Mouse (Mus musculus) gonadal fat pad, adult 2 months (tissue): ENCODE measurements around the gene Slc16a13. TPM values are rescaled to one million over a fixed set of nuclear protein-coding genes. Genes with fewer than 3 reads are reported as not detected.
A peak's percentile ranks its signal among the peaks of the same experiment; 100 is the strongest.

Experiments
- DNase-seq: peaks from one replicate; pipeline ENCODE4 v3.0.0-alpha.2; 2012; ENCODE audit warnings: low read depth
- polyA plus RNA-seq: library from polyadenylated mRNA; depleted of rRNA; stranded (reverse); fragments of >200 nt; gene quantifications from 2 replicates; pipeline ENCODE4 v1.2.3, GENCODE M21; 2012; rRNA removed

The Slc16a13 gene
- 22.1 and 30.3 TPM in 2 replicates for polyA plus RNA-seq

DNA sequence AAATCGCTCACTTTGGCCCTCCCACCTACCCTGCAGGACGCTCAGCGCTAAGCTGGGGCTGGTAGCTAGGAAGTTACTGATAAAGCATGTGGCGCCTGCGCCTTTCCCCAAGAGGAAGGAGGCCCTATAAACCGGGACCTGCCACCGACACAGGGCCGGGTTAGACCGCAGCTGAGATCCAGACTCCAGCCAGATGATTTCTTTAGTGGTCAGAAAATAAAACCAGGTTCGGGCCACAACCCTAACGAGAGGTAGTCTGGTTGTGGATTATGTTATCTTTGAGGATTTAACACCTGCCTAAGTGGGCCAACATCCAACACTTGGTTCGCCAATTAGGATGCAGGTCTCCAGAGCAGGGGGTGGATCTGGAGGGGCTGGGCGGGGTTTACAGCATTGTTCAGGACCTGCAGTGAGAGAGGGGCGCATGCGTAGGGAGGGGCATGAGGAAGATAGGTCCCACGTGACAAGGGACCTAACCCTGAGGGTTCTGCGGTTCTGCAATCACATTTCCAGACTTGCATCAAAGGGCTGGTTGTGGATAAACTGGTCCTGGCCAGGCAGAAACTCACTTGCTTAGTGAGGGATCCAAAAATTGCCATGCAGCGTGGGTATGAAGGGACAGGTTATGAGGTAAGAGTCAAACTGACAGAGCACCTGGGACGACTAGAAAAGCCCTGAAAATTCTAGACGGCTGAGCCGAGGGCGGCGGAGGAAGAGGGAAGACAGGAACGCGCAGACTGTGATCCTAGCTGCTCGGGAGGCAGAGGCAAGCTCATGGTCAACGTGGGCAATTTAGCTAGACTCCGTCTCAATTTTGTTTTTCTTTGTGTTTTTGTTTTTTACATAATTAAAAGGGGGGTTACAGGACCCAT is at the start of gene Slc16a13:
Slc16a13 (minus strand) TSS at position 334 of the 872 bp plus-strand sequence.
- peak; percentile 99 for DNase-seq

DNA sequence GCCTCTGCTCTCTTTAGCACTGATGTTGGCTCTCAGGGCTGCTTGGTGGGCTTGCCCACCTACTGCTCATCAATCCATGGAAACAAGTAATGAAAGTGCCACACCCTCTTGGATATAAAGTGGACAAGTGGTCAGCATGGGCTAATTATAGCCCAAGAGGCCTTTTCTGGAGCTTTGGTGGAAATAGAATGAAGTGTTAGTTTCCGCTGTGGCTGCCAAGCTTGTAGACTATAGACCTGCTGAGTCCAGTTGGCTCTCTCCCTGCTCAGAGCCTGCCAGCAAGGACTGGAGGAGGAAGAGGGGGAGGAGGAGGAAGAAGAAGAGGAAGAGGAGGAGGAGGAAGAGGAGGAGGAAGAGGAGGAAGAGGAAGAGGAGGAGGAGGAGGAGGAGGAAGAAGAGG is 45.5 kb upstream of the Slc16a13 start:
- DNase-seq, result no peak

DNA sequence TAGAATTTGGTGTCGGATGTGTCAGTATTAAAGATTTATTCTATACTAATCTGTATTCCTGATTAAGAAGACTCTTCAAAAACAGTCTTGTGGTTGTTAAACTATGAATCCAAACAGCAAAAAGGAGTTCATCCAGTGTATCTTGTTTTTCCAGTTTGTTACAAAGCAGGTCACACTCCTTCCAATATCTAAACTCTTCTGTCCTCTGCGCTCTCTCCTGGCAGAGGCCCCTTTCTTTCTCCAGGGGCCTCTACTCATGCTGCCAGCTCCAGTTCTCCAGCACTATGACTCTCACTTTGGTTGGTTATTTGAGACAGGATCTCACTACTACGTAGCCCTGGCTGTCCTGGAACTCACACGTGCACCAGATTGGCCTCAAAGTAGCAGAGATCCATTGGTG is 45.0 kb upstream of the Slc16a13 start:
- no peak for DNase-seq

DNA sequence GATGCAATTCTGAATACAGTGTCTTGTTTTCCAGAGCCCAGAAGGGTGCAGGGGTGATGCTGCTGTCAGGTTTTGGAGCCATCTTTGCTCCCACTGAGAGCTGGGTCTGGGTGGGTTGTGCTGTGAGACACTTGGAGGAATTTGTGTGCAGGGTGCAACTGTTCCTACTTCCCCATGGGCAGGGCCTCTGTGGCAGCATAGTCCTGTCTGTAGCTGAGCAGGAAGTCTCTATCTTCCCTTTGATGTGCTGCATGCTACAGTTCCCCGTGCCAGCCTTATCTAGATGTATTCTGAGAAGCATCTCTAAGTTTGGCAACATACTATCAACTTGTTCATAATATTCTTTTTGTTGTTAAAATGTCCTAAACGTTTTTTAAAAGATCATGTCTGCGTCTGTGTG is 44.4 kb upstream of the Slc16a13 start:
- DNase-seq, result no peak

DNA sequence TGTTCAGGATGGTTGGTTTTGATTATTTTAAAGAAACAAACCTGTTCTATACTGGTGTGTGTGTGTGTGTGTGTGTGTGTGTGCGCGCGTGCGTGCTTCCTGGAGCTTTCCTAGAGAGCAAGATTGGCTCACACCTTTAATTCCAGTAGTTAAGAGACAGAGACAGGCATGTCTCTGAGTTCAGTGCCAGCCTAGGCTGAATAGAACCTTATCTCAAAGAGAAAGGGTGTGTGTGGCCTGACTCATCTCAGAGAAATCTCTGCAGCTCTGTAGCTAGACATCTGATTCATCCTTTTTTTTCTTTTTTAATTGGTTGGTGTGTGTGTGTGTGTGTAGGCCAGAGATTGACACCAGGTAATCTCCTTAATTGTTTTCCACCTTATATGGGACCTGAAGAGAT is 38.2 kb upstream of the Slc16a13 start:
- DNase-seq, result no peak

DNA sequence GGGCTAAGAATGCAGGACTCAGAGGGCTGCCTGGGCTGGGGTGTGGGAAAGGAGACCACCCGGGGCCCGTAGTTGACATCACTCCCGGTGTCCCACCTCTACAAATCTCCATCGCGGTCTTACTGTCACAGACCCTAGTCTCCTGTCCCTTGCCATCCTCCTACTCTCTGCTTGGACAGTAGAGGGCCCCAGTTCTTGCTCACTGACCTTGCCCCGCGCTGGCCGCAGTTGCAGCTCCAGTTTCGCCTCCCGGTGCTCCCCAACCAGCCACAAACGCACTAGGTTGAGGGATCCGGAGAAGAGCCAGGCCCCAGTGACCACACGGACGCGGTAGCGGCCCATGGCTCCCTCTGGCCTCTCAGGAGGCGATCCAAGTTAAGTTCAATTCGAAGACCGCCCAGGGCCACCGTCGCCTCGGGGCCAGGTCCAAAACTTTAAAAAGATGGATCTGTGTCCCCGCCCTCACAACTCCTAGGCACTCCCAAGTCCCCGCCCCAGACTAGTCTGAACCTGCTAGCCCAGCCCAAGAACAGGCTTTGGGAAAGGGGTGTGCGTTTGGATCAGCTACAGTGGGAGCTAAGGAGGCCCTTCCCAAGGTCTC is 34.2 kb upstream of the Slc16a13 start, which contains the start of gene Alox12:
Alox12 (minus strand) TSS at position 423 of the 601 bp plus-strand sequence.
- no peak for DNase-seq

DNA sequence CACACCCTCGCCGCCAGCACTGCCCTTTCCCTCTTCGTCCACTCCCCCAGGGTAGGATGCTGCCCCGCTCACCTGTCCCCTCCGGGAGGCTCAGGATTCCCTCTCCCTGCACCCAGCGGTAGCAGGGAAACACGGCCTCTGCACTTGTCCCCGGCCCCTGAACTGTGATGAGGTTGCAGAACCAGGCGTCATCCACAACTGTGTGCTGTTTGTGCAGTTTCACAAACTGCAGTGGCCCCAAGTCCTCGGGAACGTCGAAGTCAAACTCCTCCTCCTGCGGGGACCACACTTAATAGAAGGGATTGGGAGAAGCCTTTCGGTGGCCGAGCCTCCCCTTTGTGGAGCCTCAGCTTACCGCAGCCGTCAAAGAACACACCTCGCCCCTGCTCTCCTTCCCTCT is 33.5 kb upstream of the Slc16a13 start:
- no peak for DNase-seq

DNA sequence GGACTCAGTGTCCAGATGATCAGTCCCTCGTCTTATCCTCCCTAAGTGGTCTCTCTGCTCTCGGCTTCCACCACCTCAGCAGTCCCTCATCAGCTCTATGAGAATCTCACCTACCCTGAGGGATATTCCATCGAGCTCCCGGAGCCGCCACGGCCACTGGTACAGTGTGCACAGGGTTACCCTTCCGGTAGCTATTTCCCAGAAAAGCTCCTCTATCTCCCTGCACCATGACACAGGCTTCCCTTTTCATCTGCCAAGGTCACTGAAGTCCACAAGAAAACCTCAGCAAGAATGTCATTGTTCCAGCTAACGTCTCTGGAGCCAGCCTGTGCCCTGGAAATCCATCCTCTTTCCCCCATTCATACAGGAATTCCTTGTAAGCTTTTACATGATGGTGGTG is 31.0 kb upstream of the Slc16a13 start:
- no peak for DNase-seq

DNA sequence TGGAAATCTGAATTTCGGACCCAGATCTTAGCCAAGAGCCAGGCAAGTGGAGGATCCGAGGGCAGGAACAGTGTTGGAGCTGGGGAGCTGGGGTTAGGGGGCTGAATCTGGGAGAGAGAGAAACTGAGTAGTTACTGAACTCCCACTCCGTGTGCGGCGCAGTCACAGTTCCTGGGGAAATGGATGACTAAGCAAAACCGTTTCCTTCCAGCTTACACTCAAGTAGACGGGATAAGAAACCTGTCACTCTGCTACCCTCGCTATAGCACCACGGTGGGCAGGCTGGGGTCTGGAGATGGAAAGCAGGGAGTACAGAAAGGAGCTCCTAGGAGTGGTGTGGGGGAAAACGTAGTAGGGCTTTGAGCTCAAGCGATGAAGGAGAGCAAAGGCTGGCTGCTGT is 29.3 kb upstream of the Slc16a13 start:
- no peak for DNase-seq

DNA sequence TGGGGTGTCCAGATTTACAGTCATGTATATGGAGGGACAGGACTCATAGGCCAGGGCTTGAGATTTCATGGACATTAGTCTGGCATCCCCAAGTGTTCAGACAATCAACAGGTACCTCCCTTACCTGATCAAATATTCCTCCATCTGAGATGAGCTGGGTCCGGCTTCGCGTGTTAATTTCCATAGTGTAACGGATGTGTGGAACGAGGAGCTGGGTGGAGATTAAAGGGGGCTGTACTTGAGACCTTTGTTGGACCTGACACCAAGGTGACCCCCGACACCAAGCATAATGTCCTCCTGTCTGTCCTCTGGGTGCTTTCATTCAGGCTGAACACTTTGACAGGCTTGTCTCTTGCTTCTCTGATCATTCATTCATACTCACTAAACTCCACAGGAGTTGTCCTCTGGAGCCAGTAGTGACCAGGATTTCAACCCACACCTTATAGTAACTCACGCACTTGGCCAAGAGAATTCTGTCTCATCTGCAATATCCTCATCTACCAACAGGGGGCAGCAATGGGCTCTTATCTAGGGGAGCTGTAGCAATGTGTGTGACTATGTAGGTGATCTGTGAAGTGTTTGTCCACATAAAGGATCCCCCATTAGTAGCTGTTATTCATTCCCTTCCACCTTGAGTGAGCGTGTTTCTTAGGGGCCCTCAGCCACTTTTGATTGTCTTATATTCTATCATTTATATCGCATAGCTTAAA is 26.4 kb upstream of the Slc16a13 start:
- DNase-seq, result no peak

DNA sequence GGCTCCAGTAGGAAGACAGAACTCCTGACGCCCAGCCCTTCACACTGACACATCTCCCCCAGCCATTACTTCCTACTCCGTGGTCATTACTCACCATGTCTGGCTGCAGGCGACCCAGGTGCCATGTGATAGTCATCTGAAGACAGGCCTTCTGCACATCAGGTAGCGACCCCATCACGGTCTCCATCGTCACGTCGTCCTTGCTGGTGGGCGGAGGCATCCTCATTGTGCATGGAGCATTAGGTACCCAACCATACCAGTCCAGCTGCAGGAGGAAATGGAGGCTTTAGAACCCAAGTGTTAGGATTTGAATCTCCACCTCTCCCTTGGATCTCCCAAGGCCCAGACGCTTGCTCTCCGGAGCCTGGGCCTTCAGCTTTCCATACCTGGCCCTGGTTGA is 21.7 kb upstream of the Slc16a13 start:
- DNase-seq, result no peak

DNA sequence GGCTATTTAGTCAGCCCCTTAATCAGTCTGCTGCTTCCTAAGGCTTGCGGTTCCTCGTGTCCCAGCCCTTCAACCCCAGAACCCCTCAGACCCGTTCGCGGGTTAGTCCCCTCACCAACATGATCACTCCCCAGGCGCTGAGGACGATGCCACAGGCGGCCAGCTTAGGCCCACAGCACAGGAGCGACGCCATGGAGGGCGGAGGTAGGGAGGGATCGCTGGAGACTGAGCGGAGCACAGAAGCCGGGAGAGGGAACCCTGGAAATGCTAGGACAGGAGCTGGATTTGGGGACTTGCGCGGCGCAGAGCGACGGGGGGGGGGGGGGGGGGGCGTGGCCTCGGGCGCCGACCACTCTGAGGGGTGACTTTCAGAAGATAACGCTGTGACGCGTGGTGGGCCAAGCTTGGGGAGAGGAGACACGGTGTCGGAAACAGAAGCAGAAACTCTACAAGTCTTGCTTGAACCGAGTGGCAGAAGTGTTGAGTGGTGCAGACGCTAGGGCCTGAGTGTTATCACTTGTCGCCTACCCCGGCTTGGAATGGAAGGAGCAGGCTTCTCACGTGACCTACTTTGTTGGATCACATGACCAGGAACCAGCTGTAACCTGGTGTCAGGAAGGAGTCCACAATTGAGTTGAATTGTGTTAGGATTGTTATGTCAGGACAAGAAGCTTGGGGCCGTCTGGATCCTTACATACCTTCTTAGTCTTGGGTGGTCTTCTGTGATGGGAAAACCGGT is 18.8 kb upstream of the Slc16a13 start, which contains the start of the genes Gm21988 and Rnasek:
Gm21988 (minus strand) TSS at position 290 of the 739 bp plus-strand sequence.
Rnasek (minus strand) TSS at position 302 of the 739 bp plus-strand sequence.
- DNase-seq, result no peak

DNA sequence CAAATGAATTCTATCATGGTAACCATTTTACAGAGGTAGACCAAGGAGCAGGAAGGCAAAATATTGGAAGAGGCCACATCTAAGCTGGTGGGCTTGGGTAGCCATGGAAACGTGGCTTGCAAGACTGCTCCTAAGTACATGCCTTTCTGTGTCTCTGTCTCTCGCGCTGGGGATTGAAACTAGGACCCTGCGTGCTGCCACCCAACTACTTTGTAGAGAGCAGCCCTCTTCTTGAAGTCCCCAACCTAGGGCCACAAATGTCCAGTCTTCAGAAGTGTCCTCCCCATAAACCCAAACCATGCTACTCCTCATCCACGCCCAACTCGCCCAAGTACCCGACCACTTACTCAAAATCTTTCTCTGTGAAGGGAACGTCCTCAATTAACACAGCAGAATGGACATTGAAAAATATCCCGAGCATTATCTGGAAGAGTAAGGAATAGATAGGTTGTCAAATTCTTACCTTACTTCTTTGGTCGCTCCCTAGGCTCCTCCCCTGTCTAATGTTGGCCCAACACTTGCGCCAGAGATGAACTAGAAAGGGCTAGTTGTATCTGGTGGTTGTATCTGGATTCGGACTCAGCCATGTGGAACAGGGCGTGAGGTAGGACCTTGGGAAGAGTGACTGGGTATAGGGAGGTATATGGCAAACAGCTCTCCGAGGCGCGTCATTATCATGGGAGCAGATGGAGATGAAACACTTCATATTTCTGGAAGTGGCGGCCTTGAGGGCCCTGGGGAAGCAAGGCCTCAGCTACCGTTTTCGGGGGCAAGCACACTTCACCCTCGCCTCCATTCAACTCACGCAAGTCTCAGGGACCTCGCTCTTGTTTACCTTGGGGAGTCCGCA is 18.0 kb upstream of the Slc16a13 start:
- no peak for DNase-seq

DNA sequence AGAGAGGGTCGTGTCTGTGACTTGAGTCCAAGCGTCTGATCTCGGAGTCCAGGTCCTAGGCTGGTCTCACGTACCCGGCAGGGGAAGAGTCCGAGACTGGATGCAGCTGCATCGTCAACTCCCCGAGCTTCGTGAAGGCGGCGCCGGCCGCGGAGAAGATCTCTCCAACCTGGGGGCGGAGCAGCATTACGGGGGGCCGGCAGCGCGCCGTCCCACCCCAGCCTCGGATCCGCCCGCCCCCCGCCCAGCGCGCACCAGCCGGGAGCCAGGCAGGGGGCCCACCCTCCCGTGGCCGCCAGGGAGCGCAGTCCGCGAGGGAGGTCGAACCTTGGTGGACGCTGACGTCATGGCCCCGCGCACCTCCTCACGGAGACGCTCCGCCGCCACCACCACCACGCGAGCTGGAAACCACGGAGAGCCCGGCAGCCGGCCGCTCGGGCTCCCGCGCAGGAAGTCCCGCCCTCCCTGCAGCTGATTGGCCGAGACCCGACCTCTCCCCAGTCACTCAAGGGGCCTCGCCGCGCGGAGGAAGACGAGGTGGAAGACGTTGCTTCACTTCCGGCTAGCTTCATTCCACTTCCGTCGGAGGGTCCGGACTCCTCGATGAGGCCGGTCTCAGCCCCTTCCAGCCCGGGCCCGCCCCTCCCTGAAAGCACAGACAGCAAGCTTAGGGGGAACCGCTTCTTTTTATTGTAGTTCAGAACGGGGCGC is 16.7 kb upstream of the Slc16a13 start, which contains the start of gene 0610010K14Rik:
0610010K14Rik (minus strand) TSS at position 458 of the 711 bp plus-strand sequence.
- DNase-seq, result no peak

DNA sequence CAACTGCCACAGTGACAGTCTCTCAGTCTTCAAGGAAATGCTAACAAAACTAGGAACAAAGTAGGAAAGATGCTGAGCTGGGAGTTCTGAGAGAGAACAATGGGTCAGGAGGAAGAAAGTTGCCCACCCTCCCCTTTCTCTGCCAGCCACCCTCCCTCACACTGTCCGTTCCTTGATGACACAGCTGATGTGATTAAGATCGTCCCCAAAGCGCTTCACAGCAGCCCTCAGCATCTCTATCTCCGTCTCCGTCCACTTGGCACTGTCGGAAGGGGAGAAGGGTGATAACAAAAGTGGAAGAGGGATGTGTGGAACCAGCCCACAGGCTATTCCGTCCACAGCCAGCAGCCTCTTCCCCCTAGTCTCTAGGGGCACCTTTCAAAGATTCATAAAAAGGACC is 15.9 kb upstream of the Slc16a13 start:
- no peak for DNase-seq

DNA sequence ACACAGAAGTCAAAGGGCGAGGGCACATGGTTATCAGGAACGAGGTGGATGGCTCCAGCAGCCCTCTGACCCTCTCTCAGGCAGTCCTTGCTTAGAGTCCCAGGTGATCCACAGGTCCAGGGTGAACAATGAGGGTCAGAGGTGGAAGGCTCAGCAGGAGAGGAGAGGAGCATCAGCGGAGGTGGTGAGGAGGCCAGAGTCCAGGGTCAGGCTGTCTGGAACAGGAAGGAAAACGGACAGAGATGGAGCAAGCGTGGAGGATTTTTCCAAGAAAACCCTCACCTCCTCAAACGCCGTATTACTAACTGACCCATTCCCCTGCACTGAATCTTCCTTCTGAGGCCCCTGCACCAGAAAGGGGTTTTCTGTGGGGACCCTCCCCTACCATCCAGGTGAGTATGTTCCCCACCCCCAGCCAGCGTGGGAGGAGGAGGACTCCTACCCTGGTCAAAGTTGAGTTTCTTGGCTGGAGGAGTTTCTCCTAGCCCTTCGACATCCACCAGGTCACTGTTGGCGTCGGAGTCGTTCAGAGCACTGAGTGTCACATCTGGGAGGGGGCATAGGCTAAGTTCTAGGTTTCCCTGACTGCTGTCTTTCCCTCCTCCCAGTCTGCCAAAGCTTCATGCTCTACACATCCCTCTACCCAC is 14.5 kb upstream of the Slc16a13 start:
- DNase-seq, result no peak

DNA sequence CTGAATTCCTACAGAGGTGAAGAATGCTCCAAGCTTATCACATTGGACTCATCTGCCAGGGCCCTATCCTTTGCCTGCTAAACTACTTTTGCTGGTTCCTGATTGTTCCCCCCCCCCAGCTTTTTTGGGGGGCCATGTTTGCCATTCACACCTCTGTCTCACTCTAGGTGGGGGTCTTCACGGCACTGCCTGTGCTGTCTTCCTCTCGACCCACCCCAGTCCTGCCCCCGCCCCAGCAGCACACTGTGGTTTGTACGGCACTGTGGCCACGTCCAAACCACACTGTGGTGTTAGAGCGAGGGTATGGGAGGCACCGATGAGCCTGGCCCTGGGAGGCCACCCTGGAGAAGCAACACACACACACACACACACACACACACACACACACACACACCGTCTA is 13.6 kb upstream of the Slc16a13 start:
- no peak for DNase-seq

DNA sequence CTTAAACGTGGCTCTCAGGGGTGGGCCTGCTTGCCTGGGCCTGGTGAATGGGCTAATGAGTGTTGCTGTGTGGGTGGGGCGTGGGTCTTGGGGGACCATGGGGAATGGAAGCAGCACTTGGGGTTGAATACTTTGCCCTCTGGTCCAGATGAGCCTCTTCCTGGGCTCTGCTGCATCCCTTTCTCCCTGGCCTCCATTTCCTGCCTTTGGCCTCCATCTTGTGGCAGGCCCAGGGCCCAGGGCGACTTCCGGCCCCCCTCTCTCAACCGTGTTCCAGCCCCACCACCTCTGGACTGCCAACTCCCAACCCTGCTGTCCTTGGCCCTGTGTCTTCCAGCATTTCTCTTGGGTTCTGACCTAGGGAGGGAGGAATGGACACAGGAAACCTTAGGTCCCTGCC is 13.2 kb upstream of the Slc16a13 start:
- DNase-seq, result no peak

DNA sequence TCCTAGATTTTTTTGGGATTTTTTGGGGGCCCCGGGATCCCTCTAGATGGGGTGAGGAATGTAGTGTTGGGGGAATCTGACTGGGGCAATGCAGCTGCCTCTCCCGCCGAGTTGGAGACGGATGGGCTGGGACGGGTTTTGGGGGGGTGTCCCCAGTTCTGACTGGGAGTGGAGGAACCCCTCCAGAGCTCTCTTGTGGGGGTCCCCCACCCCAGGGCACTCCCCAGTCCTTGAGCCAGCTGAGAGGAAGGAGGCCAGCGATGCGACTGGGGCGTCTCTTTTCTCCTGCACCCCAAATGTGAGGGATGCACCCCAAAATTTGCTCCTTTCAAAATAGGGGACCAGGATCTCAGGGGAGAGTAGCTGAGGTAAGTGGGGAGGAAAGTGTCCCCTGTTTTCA is 12.2 kb upstream of the Slc16a13 start:
- DNase-seq, result no peak
